Mouse (Mus musculus) testis, adult 2 months (tissue): Measurements from ENCODE around the gene Pdxdc1. TPM values are rescaled to one million over a fixed set of nuclear protein-coding genes. Genes with fewer than 3 reads are reported as not detected.

Experiments used
- H3K27ac ChIP-seq: fragments of 200-500 bp; 2 replicates; pipeline ENCODE4 v1.5.1; 2012; ENCODE audit warnings: low read depth, low read length; ENCODE audit not compliant: control insufficient read depth, insufficient read depth
- H3K27me3 ChIP-seq: fragments of 200-500 bp; 2 replicates; pipeline ENCODE4 v1.6.1; 2012; ENCODE audit warnings: mild to moderate bottlenecking, low read length, moderate library complexity; ENCODE audit not compliant: control insufficient read depth, insufficient read depth
- H3K36me3 ChIP-seq: fragments of 200-500 bp; 2 replicates; pipeline ENCODE4 v1.6.1; 2012; ENCODE audit warnings: mild to moderate bottlenecking, low read length; ENCODE audit not compliant: control insufficient read depth, insufficient read depth
- H3K4me1 ChIP-seq: fragments of 200-500 bp; 2 replicates; pipeline ENCODE4 v1.6.1; 2012; ENCODE audit warnings: low read length; ENCODE audit not compliant: control insufficient read depth, insufficient read depth
- H3K4me3 ChIP-seq: fragments of 200-500 bp; 2 replicates; pipeline ENCODE4 v1.5.1; 2012; ENCODE audit warnings: low read depth, mild to moderate bottlenecking, low read length, moderate library complexity, mixed read lengths; ENCODE audit not compliant: control insufficient read depth
- CTCF ChIP-seq: fragments of 200-500 bp; IDR thresholded peaks from 2 replicates; pipeline ENCODE4 v1.5.1; 2012; ENCODE audit warnings: low read depth, mild to moderate bottlenecking, inconsistent platforms, low read length, moderate library complexity; ENCODE audit not compliant: control insufficient read depth, insufficient read depth, insufficient replicate concordance
- POLR2A ChIP-seq: fragments of 200-500 bp; IDR thresholded peaks from 2 replicates; pipeline ENCODE4 v1.6.1; 2012; ENCODE audit warnings: low read depth, mild to moderate bottlenecking, inconsistent platforms, low read length, moderate library complexity; ENCODE audit not compliant: control insufficient read depth
- polyA plus RNA-seq: library from polyadenylated mRNA; depleted of rRNA; stranded (reverse); fragments of >200 nt; gene quantifications from 2 replicates; pipeline ENCODE4 v1.2.3, GENCODE M21; 2012

Pdxdc1 gene
- polyA plus RNA-seq, 1 experiment = 180 TPM

DNA sequence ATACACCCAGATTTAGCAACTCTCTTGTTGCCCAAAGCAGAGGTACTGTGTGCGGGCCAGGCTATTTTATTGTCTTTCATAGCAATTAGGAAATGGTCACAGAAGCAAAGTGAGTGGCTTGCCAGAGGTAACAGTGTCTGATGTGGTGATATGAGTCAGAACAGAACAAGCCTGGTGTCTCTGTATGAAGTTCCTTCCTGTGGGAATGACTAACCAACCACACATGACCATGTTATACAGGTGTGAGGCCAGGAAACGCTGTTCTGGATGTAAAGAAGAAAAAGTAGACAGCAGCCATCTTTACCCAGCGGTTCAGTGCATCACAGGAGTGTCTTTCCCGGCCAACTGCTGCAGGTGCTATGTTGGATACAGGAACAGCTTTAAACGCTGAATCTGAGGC is 57.9 kb downstream of the Pdxdc1 start:
- Histone ChIP-seq H3K36me3 (peaks cover 4% of the 10 kb centered on the region), H3K27me3 (no peaks in the 10 kb centered on the region), H3K4me1 (no peaks in the 10 kb centered on the region), H3K27ac (no peak overlapping the region), H3K4me3 (no peak overlapping the region)
- TF ChIP-seq POLR2A (no peak), CTCF (no peak)

GRCm38 (mm10) chr16:13840956-13841355 is 62.0 kb downstream of the Pdxdc1 start:
- H3K36me3 ChIP-seq = peaks cover 5% of the 10 kb centered on the region
- TF ChIP-seq POLR2A (no peak), CTCF (no peak)
- no peaks in the 10 kb centered on the region for H3K4me1 ChIP-seq
- H3K27ac ChIP-seq = no peak overlapping the region
- no peak overlapping the region for H3K4me3 ChIP-seq
- H3K27me3 ChIP-seq = no peaks in the 10 kb centered on the region

DNA sequence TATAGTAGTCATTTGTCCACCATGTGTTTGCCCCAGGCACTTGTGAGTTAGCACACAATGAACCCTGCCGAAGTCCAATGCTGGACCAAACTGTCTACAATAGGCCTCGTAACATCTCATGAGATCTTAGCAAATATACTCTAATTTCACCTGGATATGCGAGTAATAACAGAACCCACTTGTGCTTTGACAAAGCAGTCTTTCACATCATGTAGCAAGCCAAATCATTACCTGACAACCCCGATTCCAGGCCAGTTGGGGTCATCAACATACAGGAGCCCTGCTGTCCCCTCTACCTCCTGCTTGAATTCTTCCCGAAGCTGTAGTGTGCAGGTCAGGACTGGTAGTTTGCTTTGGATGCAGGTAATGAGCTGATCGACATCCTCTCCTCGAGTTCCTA is 62.9 kb downstream of the Pdxdc1 start:
- Histone ChIP-seq H3K36me3 (peaks cover 5% of the 10 kb centered on the region), H3K27me3 (no peaks in the 10 kb centered on the region), H3K4me1 (no peaks in the 10 kb centered on the region), H3K27ac (no peak overlapping the region), H3K4me3 (no peak overlapping the region)
- TF ChIP-seq CTCF = no peak
- TF ChIP-seq POLR2A = no peak

GRCm38 (mm10) chr16:13834382-13834781 is 68.5 kb downstream of the Pdxdc1 start:
- no peaks in the 10 kb centered on the region for H3K27me3 ChIP-seq
- no peak for TF ChIP-seq CTCF
- no peak overlapping the region for H3K4me3 ChIP-seq
- H3K36me3 ChIP-seq = peaks cover 3% of the 10 kb centered on the region
- no peak overlapping the region for H3K27ac ChIP-seq
- H3K4me1 ChIP-seq = no peaks in the 10 kb centered on the region

DNA sequence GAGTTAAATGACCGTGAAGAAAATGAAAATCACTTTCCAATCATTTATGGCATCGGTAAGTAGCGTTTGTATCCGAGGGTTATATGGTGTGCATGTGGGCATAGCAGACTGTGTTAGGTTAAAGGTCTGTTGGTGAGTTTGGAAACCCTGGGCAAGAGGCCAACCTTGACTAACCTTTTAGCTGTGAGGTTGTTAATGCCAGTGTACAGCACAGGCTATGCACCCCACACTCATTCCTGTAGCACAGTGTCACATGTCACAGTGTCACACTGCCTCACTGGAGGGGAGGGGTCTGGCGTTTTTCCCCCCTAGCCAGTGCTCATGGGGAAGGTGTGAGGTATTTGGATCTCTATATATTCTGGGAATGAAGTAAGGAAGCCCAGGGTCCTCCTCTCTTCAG is 71.3 kb downstream of the Pdxdc1 start:
- Histone ChIP-seq H3K4me3 (peak overlapping the region; percentile 14), H3K27me3 (no peaks in the 10 kb centered on the region), H3K27ac (no peak overlapping the region), H3K4me1 (no peaks in the 10 kb centered on the region), H3K36me3 (peaks cover 1% of the 10 kb centered on the region; the same call in 1 of the 2 replicates)
- TF ChIP-seq POLR2A = no peak
- TF ChIP-seq CTCF = no peak

DNA sequence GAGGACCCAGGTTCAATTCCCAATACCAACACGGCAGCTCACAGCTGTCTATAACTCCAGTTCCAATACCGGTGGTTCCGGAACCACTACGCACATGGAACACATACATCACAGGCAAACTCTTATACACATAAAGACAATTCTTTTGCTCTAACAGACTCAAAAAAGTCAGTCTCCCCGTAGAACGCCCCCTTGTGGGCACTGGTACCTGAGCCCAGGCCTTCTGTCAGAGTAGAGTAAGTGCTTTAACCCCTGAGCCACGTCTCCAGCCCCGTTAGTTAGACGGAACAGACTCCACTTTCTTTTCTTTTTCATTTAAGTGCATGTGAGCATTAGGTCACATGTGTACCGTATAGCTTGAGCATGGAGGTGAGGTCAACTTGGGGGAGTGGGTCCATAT is 72.5 kb downstream of the Pdxdc1 start:
- peaks cover 1% of the 10 kb centered on the region; the same call in 1 of the 2 replicates for H3K36me3 ChIP-seq

DNA sequence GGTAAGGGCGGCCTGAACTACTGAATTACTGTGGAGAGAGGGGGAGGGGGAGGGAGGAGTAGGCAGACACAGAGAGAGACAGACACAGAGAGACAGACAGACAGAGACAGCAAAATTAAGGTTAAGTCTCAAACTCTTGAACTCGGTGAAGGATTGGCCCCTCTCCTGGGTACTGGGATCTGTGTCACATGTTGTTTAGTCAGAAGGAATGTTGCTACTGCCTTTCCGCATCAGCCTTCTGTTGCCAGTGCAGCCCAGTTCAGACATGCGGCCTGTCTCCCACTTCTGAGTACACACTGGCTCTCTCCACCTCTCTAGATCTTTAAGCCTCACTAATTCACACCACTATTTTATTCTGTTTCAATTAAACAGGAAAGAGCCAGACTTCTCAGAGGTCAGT is 76.4 kb downstream of the Pdxdc1 start:
- no peaks in the 10 kb centered on the region for H3K4me1 ChIP-seq
- H3K36me3 ChIP-seq = no peaks in the 10 kb centered on the region
- TF ChIP-seq POLR2A (no peak), CTCF (no peak)
- H3K27me3 ChIP-seq = no peaks in the 10 kb centered on the region
- no peak overlapping the region for H3K4me3 ChIP-seq
- H3K27ac ChIP-seq = no peak overlapping the region

More for the DNA sequence above, 72.5 kb downstream of the Pdxdc1 start:
- Histone ChIP-seq H3K4me1 (no peaks in the 10 kb centered on the region), H3K27ac (no peak overlapping the region), H3K4me3 (peak overlapping the region; percentile 8), H3K27me3 (no peaks in the 10 kb centered on the region)
- TF ChIP-seq POLR2A (no peak), CTCF (no peak)

DNA sequence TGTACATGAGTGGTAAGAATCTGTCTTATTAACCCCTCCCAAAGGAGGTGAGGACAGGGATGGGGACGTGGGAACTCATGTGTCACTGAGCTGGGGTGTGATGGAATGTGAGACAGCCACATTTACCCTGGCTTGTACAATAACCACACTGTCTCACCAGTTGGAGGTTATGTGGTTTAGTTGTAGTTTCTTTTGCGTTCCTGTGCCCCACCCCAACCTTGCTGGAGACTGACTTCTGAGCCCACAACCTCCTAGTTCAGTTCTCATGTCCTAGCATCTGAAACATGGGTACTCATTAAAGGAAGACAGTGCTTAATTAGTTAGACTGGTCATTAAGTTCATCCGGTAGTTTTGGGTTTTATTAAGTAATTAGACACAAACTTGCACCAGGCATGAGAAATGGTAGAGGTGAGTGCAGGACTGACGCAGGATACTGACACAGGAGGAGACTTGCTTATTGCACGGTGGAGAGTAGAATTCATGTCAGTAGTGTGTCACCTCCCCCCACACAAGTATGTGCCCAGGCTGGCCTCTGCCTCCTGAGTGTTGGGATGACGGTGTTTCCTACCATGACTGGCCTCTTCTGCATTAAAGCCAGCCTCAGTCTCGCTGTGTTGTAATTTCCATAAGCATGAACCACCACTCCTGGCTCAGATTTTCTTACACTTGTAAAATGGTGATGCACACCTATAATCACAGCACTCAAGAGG is 77.0 kb downstream of the Pdxdc1 start:
- TF ChIP-seq POLR2A = no peak
- TF ChIP-seq CTCF = no peak
- no peaks in the 10 kb centered on the region for H3K36me3 ChIP-seq
- H3K4me3 ChIP-seq = no peak overlapping the region
- no peak overlapping the region for H3K27ac ChIP-seq
- no peaks in the 10 kb centered on the region for H3K4me1 ChIP-seq
- no peaks in the 10 kb centered on the region for H3K27me3 ChIP-seq
